In the genomic region with DNA sequence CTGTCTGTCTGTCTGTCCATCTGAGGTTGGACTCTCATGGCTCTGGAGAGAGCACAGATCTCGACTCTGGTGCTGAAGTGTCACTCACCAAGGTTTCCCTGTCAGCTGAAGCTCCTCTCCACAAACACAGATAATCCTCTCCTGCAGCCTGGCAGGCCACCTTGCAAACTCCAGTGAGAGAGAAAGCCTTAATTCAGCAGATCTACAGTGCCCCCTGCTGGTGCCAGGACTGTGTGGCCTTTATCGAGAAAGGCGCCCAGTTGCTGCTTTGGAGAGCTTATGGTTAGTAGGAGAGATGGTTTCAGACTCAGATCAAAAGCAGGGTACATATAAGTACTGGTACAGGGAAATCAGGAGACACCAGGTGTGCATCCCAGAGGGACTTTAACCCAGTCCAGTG, we compare ENCODE assay signal across 8 mouse cellular contexts. TPM values are rescaled to one million over a fixed set of nuclear protein-coding genes. Genes with fewer than 3 reads are reported as not detected.
A peak's percentile ranks its signal among the peaks of the same experiment; 100 is the strongest.
DNase-seq lines count a peak whose midpoint lies in the region; ATAC-seq and TF ChIP-seq lines count a peak whose summit lies in the region.

No protein-coding gene starts in this region.

- no peaks in the 10 kb centered on the region for H3K36me3 ChIP-seq in kidney, embryonic 16.5 days (ENCODE audit: insufficient read depth, low read length)
- H3K36me3 ChIP-seq in hindbrain, embryonic 16.5 days (ENCODE audit: control insufficient read depth, insufficient read depth, low read length) = no peaks in the 10 kb centered on the region
- no peaks in the 10 kb centered on the region for H3K36me3 ChIP-seq in midbrain, embryonic 15.5 days (replicated peaks)
- H3K36me3 ChIP-seq in spleen, adult 2 months (ENCODE audit: control insufficient read depth, insufficient read depth, low read length) = no peaks in the 10 kb centered on the region

- no peak overlapping the region for H3K4me3 ChIP-seq in kidney, embryonic 16.5 days (ENCODE audit: low read length)
- H3K4me3 ChIP-seq in hindbrain, embryonic 16.5 days (ENCODE audit: low read length) = no peak overlapping the region
- H3K4me3 ChIP-seq in midbrain, embryonic 15.5 days = no peak overlapping the region
- H3K4me3 ChIP-seq in spleen, adult 2 months (ENCODE audit: extremely low read depth, insufficient read depth, insufficient read length) = no peak overlapping the region

- TF ChIP-seq CTCF in spleen, adult 2 months (IDR thresholded peaks at IDR 0.05; ENCODE audit: extremely low read depth, insufficient read depth, insufficient read length, insufficient replicate concordance) = peak; percentile 88; the same call in 1 of the 2 replicates

- no peak for ATAC-seq in kidney, embryonic 16.5 days (ENCODE audit: low FRiP score, low TSS enrichment)
- peak; percentile 78 for ATAC-seq in hindbrain, embryonic 16.5 days
- ATAC-seq in midbrain, embryonic 15.5 days (replicated peaks) = peak; percentile 32; the same call in 1 of the 2 replicates

- 0% methylated on average over 3 of the region's 3 CpGs for WGBS in kidney, embryonic 16.5 days
- WGBS in hindbrain, embryonic 16.5 days = 4% methylated on average over 3 of the region's 3 CpGs
- 3% methylated on average over 3 of the region's 3 CpGs for WGBS in midbrain, embryonic 15.5 days
- 3% methylated on average over 3 of the region's 3 CpGs for WGBS in spleen, adult 2 months

- H3K4me2 ChIP-seq in kidney, embryonic 16.5 days (replicated peaks; ENCODE audit: low read depth, low read length) = no peak overlapping the region
- no peak overlapping the region for H3K4me2 ChIP-seq in hindbrain, embryonic 16.5 days (ENCODE audit: low read length)
- no peak overlapping the region for H3K4me2 ChIP-seq in midbrain, embryonic 15.5 days

- no peak for TF ChIP-seq POLR2A in spleen, adult 2 months (IDR thresholded peaks at IDR 0.05; ENCODE audit: low read depth, low read length)

- peak; percentile 45 for DNase-seq in kidney, adult 11 months
- peak; percentile 58 for DNase-seq in cerebellum, adult 9-11 months
- peak; percentile 68 to 84 for DNase-seq in frontal cortex, postnatal 14 days (ENCODE audit: low spot score in 2 of 2)
- peak; percentile 38 to 92 for DNase-seq in left cerebral cortex, adult 9 months (ENCODE audit: low spot score in 2 of 2)
- DNase-seq in spleen, adult 2 months (ENCODE audit: low read depth in 1 of 2, low spot score in 2 of 2) = peak; percentile 46 to 73

- no peaks in the 10 kb centered on the region for H3K9me3 ChIP-seq in kidney, embryonic 16.5 days (ENCODE audit: low read length)
- H3K9me3 ChIP-seq in hindbrain, embryonic 16.5 days (ENCODE audit: control insufficient read depth, low read length) = no peaks in the 10 kb centered on the region
- H3K9me3 ChIP-seq in midbrain, embryonic 15.5 days = no peaks in the 10 kb centered on the region

- H3K9ac ChIP-seq in kidney, embryonic 16.5 days (replicated peaks; ENCODE audit: low read length) = no peak overlapping the region
- H3K9ac ChIP-seq in hindbrain, embryonic 16.5 days (ENCODE audit: low read depth, low read length) = no peak overlapping the region
- H3K9ac ChIP-seq in midbrain, embryonic 15.5 days = no peak overlapping the region

- H3K4me1 ChIP-seq in kidney, embryonic 16.5 days (ENCODE audit: insufficient read depth, low read length) = no peaks in the 10 kb centered on the region
- peaks cover 5% of the 10 kb centered on the region; the same call in 1 of the 2 replicates for H3K4me1 ChIP-seq in hindbrain, embryonic 16.5 days (ENCODE audit: control insufficient read depth, insufficient read depth, low read depth, low read length)
- H3K4me1 ChIP-seq in midbrain, embryonic 15.5 days = peaks cover 15% of the 10 kb centered on the region
- H3K4me1 ChIP-seq in spleen, adult 2 months (ENCODE audit: control insufficient read depth, insufficient read depth, insufficient read length) = no peaks in the 10 kb centered on the region

- no peak overlapping the region for H3K27ac ChIP-seq in kidney, embryonic 16.5 days (ENCODE audit: low read length)
- no peak overlapping the region for H3K27ac ChIP-seq in hindbrain, embryonic 16.5 days (ENCODE audit: low read depth, low read length)
- no peak overlapping the region for H3K27ac ChIP-seq in midbrain, embryonic 15.5 days
- H3K27ac ChIP-seq in spleen, adult 2 months (ENCODE audit: insufficient read depth, low read length) = no peak overlapping the region

- H3K27me3 ChIP-seq in kidney, embryonic 16.5 days (ENCODE audit: insufficient read depth, low read length) = no peaks in the 10 kb centered on the region
- no peaks in the 10 kb centered on the region for H3K27me3 ChIP-seq in hindbrain, embryonic 16.5 days (replicated peaks; ENCODE audit: control insufficient read depth, insufficient read depth, low read length)
- no peaks in the 10 kb centered on the region for H3K27me3 ChIP-seq in midbrain, embryonic 15.5 days (replicated peaks)
- no peaks in the 10 kb centered on the region for H3K27me3 ChIP-seq in spleen, adult 2 months (ENCODE audit: control insufficient read depth, insufficient read depth, low read length)

RNA-seq across cellular contexts. Expression of a gene that starts 13.1 kb away (rescaled TPM):
- polyA plus RNA-seq in kidney, embryonic 16.5 days (2015; fragmentation: Nextera tagmentation; extraction: Ambion mirVana) = 361 and 372 TPM in 2 replicates
- polyA plus RNA-seq in hindbrain, embryonic 16.5 days (2015; fragmentation: Nextera tagmentation; extraction: Ambion mirVana) = 286 and 290 TPM in 2 replicates
- 262 and 264 TPM in 2 replicates for polyA plus RNA-seq in midbrain, embryonic 15.5 days (2015; fragmentation: Nextera tagmentation; extraction: Ambion mirVana)
- 17.3 and 17.7 TPM in 2 replicates for polyA plus RNA-seq in spleen, adult 2 months (2012; rRNA removed)

RNA-seq across cellular contexts. Expression of a gene that starts 17.4 kb away (rescaled TPM):
- 0.26 TPM in 2 replicates for polyA plus RNA-seq in kidney, embryonic 16.5 days (2015; fragmentation: Nextera tagmentation; extraction: Ambion mirVana)
- 0.81 and 1.2 TPM in 2 replicates for polyA plus RNA-seq in hindbrain, embryonic 16.5 days (2015; fragmentation: Nextera tagmentation; extraction: Ambion mirVana)
- polyA plus RNA-seq in midbrain, embryonic 15.5 days (2015; fragmentation: Nextera tagmentation; extraction: Ambion mirVana) = 1.0 and 1.1 TPM in 2 replicates
- polyA plus RNA-seq in spleen, adult 2 months (2012; rRNA removed) = 0.12 TPM in 1 of 2 replicates, not detected in the other

RNA-seq across cellular contexts. Expression of a gene that starts 48.1 kb away (rescaled TPM):
- 3.0 and 3.5 TPM in 2 replicates for polyA plus RNA-seq in kidney, embryonic 16.5 days (2015; fragmentation: Nextera tagmentation; extraction: Ambion mirVana)
- 2.3 and 2.8 TPM in 2 replicates for polyA plus RNA-seq in hindbrain, embryonic 16.5 days (2015; fragmentation: Nextera tagmentation; extraction: Ambion mirVana)
- polyA plus RNA-seq in midbrain, embryonic 15.5 days (2015; fragmentation: Nextera tagmentation; extraction: Ambion mirVana) = 1.7 and 2.0 TPM in 2 replicates
- 2.4 and 3.7 TPM in 2 replicates for polyA plus RNA-seq in spleen, adult 2 months (2012; rRNA removed)

Comparison
In these comparisons a context has a peak if more than half of its experiments do, and no peak if none do; other contexts are left out.
1. RNA of a gene that starts 13.1 kb away (polyA plus RNA-seq): 361 to 372 TPM in kidney, embryonic 16.5 days, 286 to 290 TPM in hindbrain, embryonic 16.5 days and 262 to 264 TPM in midbrain, embryonic 15.5 days; 17.3 to 17.7 TPM in spleen, adult 2 months; every median in the first group is over 10 times any median in the second.
2. Peak in every context shown above with its lines, with median percentiles within 50 percentile points of each other: DNase-seq.